8 mouse cellular contexts compared by ENCODE assay signal in genomic region chr14:61360981-61361511, GRCm38 (mm10). TPM values are rescaled to one million over a fixed set of nuclear protein-coding genes. Genes with fewer than 3 reads are reported as not detected.
A peak's percentile ranks its signal among the peaks of the same experiment; 100 is the strongest.
DNase-seq lines count a peak whose midpoint lies in the region; ATAC-seq and TF ChIP-seq lines count a peak whose summit lies in the region.

No protein-coding gene starts in this region.

- 49% methylated on average over 3 of the region's 3 CpGs for WGBS in embryonic facial prominence, embryonic 15.5 days
- 72% methylated on average over 3 of the region's 3 CpGs for WGBS in neural tube, embryonic 12.5 days

- peak overlapping the region; percentile 62 for H3K4me2 ChIP-seq in embryonic facial prominence, embryonic 15.5 days (replicated peaks)
- H3K4me2 ChIP-seq in neural tube, embryonic 12.5 days (replicated peaks): peak overlapping the region; percentile 69

- DNase-seq in layer of hippocampus, adult 2 months (ENCODE audit: low spot score in 2 of 2): no peak
- DNase-seq in layer of hippocampus, adult 9-10 months (ENCODE audit: low spot score): no peak
- DNase-seq in kidney, postnatal 14 days: peak; percentile 14
- DNase-seq in layer of hippocampus, postnatal 10 days (ENCODE audit: low spot score in 2 of 2): no peak
- no peak for DNase-seq in left cerebral cortex, adult 18-20 months (ENCODE audit: low spot score in 2 of 2)
- no peak for DNase-seq in layer of hippocampus, postnatal 25 days (ENCODE audit: extremely low spot score in 1 of 2, low spot score in 1 of 2)

- H3K27ac ChIP-seq in layer of hippocampus, adult 2 months: peak overlapping the region; percentile 91
- H3K27ac ChIP-seq in embryonic facial prominence, embryonic 15.5 days (replicated peaks): no peak overlapping the region
- no peak overlapping the region for H3K27ac ChIP-seq in neural tube, embryonic 12.5 days

- no peak overlapping the region for H3K9ac ChIP-seq in embryonic facial prominence, embryonic 15.5 days
- no peak overlapping the region for H3K9ac ChIP-seq in neural tube, embryonic 12.5 days

- H3K36me3 ChIP-seq in embryonic facial prominence, embryonic 15.5 days: peaks cover 3% of the 10 kb centered on the region; the same call in 1 of the 2 replicates
- H3K36me3 ChIP-seq in neural tube, embryonic 12.5 days: no peaks in the 10 kb centered on the region

- H3K4me1 ChIP-seq in embryonic facial prominence, embryonic 15.5 days: peaks cover 5% of the 10 kb centered on the region; the same call in 1 of the 2 replicates
- H3K4me1 ChIP-seq in neural tube, embryonic 12.5 days: no peaks in the 10 kb centered on the region; the same call in 1 of the 2 replicates

- ATAC-seq in embryonic facial prominence, embryonic 15.5 days (ENCODE audit: insufficient number of reproducible peaks, low FRiP score, low TSS enrichment, low read depth): no peak
- no peak for ATAC-seq in neural tube, embryonic 12.5 days (ENCODE audit: low FRiP score, low read depth)

- no peak for TF ChIP-seq CTCF in layer of hippocampus, adult 2 months (conservative IDR thresholded peaks at IDR 0.05)

- no peaks in the 10 kb centered on the region for H3K27me3 ChIP-seq in embryonic facial prominence, embryonic 15.5 days
- no peaks in the 10 kb centered on the region for H3K27me3 ChIP-seq in neural tube, embryonic 12.5 days (replicated peaks)

- peak overlapping the region; percentile 57 for H3K4me3 ChIP-seq in layer of hippocampus, adult 2 months
- peak overlapping the region; percentile 74 for H3K4me3 ChIP-seq in embryonic facial prominence, embryonic 15.5 days (replicated peaks)
- no peak overlapping the region for H3K4me3 ChIP-seq in neural tube, embryonic 12.5 days

- H3K9me3 ChIP-seq in embryonic facial prominence, embryonic 15.5 days (replicated peaks): no peaks in the 10 kb centered on the region
- H3K9me3 ChIP-seq in neural tube, embryonic 12.5 days: no peaks in the 10 kb centered on the region

RNA-seq across cellular contexts. Expression of gene Ebpl, which starts 0.8 kb away (rescaled TPM):
- 1 to 10 TPM; 6.3 to 7.2 TPM for total RNA-seq in layer of hippocampus, adult 2 months (2021)
- 12.0 and 12.2 TPM in 2 replicates for polyA plus RNA-seq in embryonic facial prominence, embryonic 15.5 days (2015; fragmentation: Nextera tagmentation; extraction: Ambion mirVana)
- 9.5 and 9.7 TPM in 2 replicates for polyA plus RNA-seq in neural tube, embryonic 12.5 days (2016; fragmentation: Nextera tagmentation; extraction: Ambion mirVana)
- 1 to 10 TPM; 6.3 to 7.0 TPM for total RNA-seq in layer of hippocampus, postnatal 10 days (2021)
- 1 to 10 TPM; 3.9 to 4.4 TPM for total RNA-seq in left cerebral cortex, adult 18-20 months (2021)
- total RNA-seq in layer of hippocampus, postnatal 25 days (2021): 1 to 10 TPM; 5.1 to 6.1 TPM

RNA-seq across cellular contexts. Expression of gene Arl11, which starts 51.5 kb away (rescaled TPM):
- total RNA-seq in layer of hippocampus, adult 2 months (2021): under 1 TPM; 0.32 to 0.41 TPM
- 0.76 and 1.4 TPM in 2 replicates for polyA plus RNA-seq in embryonic facial prominence, embryonic 15.5 days (2015; fragmentation: Nextera tagmentation; extraction: Ambion mirVana)
- 0.52 and 0.67 TPM in 2 replicates for polyA plus RNA-seq in neural tube, embryonic 12.5 days (2016; fragmentation: Nextera tagmentation; extraction: Ambion mirVana)
- under 1 TPM; 0.51 to 0.73 TPM for total RNA-seq in layer of hippocampus, postnatal 10 days (2021)
- under 1 TPM; 0.72 to 0.82 TPM for total RNA-seq in left cerebral cortex, adult 18-20 months (2021)
- under 1 TPM; 0.66 TPM for total RNA-seq in layer of hippocampus, postnatal 25 days (2021)
